Mouse (Mus musculus) left cerebral cortex, adult 11 months (tissue): ENCODE data around the gene Cubn.

Experiments
- DNase-seq: peaks from one replicate; pipeline ENCODE4 v3.0.0; 2022; ENCODE audit warnings: low spot score

The Cubn gene

DNA sequence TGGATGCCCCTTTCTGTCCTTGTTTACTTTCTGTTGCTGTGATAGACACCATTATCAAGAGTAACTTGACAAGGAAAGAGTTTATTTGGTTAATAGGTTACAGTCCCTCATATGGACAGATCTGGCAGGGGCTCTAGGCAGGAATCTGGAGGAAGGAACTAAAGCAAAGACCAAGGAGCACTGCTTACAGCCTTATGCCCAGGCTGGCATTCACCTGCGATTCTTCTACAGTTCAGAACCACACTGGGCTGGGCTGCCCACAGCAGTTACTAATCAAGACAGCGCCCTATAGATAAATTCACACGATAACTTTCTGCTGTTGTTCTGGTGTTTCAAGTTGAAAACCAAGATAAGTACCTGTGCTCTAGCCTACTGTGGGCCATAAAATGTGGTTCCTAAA, 138.8 kb downstream of the Cubn start:
- DNase-seq: no peak

DNA sequence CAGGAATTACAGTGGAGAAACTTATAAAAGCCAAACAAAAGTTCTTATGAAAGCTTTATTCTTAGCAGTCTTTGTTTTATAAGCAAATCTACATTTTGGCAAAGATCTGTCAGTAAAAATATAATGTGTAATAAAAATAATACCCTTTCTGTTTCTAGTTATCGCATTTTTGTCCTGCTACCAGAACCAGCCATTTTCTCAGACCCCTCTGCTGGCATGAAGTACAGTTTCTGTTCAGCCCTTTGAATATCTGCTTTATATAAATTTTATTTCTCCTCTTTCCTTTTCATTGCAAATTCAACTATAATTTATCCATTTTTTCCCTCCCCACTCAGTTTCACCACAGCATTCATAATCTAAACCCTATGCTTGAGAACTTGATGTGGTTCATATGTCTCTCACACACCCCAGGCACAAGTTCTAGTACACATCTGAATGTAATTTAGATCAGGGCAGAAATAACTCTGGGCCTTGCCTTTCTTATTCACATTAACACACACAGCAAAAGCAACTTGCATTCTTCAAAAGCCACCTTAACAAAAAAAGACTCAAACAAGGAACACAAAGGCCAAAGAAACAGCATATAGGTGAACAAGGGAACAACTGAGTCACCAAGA, 139.4 kb downstream of the Cubn start:
- no peak for DNase-seq

DNA sequence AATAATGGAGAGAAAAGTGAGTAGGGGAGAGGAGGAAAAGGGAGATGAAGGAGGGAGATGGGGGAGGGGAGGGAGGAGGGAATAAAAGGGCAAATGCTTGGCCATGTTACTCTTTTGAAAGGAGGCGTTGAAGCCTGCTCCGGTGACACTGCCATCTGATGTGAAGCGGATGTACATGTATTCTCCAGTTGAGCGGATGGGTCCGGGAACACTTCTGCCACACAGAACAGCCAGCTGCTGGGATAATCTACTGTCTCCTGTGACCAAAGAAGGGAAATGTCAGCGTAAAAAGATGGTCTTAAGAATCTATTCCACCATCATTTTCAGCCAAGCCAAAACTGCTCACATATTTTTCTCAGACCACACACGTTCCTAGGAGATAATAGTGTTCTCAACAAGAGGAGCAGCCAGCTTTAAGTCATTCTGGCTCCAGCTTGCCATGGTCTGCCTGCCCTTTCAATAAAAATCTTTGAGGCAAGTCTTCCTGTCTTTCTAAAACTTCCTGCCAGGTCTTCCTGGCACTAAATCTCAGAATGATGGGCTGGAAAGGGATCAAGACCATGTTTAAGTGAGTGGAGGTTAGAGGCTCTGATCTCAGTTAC, 149.2 kb downstream of the Cubn start:
- DNase-seq: no peak

DNA sequence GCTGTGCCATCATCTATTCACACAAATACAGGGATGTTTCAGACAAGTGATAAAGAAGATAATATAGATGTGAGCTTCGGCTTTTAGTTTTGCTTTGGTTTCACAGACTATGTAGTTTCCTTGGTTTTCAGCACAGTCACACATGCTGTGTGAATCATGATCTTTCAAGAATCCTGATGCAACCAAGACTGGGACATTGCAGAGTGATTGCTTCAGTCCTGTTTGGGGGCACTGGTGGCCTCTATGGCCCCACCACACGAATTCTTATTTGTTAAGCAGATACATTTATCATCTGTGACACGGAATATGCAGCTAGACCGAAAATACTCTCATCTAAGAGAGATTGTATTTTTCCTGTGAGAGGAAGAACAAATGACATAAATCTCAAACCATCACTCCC, 156.2 kb downstream of the Cubn start:
- no peak for DNase-seq

DNA sequence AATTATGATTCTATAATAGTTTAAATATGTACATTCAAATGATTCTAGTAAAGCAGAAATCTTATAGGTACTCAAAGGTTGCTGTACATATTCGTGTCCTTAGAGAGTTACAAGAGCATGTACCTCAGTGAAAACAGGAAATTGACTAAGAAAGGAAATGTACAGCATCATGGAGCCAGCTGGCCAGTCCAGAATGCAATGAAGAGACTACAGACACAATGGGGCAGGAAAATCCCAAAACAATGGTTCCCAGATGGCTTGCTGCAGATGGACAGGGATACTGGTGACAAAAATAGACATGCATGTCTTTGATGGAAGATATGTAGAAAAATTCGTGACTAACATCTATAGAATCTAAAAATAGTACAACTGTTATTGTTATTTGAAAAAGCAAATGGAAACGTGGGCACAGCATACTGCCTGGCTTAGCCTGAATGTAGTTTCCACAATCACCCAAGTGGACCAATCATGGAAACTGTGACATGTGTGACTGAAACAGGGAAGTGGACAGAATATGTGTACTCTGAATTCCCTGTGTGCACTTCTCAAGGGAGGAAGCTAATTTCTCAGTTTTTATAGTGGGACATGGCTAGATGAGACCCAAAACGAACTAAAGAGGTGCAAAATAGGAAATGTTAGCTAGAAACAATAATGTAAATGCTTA, 161.7 kb downstream of the Cubn start:
- no peak for DNase-seq

DNA sequence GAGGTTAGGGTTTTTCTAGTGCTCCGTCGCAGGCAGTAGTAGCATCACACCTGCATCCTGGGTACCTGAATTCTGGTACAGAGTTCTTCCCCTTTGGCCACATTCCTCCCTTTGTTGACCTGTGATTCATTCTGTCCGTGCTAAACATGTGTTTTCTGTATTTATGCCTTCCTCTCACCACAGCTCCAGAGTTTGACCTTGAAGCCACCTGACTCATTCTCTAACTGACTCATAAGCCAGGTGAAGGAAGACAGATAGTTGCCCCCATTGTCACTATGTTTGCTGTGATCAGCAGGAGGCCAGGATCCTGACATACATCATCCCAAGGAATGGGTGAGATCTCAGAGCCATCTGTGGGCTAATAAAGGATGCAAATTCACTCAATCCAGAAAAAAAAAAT, 188.2 kb downstream of the Cubn start:
- DNase-seq: no peak

DNA sequence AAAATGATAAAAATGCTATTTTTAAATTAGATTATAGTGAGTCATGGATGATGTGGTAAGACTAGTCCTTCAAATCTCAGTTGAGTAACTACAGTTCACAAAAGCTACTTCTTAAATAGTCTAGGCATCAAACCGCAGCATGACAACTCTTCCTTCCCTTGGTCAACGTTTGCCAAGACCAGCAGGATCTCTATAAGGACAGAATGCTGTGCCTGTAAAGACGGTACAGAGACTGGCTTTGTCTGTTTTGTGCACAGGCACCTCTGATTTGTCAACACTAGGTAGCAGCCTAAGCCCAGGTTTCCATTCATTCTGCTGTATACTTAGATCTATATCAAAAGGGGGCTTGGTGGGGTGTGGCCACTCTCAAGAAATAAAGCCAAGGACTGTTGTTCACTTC, 192.6 kb downstream of the Cubn start:
- no peak for DNase-seq

DNA sequence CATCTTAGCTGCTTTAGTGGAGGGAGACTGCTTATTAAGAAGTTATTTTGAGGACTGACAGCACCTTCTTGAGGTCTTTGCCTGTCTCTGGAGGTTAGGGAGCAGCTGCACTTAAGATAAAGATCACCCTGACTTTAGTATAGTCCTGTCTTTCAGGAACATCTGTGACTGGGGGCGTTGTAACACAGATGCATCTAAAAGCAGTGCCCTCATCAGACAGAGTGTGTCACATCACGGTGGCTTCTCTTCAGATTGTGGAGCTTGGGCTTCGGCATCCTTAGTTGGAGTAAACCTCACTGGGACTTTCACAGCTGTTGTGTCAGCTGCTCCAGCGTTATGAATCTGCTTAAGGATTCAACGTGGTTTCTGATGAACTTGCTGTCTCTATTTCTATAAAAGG, 193.9 kb downstream of the Cubn start:
- DNase-seq: no peak

DNA sequence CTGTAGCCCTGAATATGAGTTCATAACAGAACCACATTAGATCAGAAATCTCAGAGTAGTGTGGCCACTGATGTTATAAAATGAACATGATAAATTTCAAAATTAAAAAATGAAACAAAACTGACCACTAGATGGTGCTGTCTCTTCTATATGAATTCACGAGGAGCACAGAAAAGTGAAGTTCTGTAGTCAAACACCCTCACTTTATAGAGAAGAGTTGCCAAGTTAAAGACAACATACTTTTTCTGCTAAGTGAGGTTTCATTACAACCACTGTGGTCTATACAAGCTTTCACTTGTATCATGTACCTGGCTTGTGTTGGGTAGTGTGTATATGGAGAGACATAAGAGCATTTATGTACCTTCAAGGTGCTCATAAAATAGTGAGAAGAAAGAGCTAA, 201.0 kb downstream of the Cubn start:
- DNase-seq: peak; percentile 39

DNA sequence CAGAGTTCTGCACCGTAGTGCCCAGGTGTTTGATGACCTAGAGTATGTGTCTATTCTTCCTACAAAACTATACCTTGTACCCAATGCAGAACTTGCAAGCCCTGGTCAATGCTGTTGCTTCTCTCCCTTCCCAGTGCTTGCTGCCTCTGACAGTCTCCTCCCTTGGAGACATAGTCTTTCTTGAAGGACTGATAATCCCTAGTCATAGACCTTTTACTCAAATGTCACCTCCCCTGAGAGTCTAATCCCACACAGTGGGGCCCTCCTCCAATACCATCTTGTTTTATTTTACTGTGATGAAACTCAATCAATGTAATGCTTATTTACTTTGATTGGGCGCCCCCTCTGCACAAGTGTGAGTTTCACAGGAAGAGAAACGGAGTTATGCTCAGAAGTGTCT, 201.5 kb downstream of the Cubn start:
- no peak for DNase-seq

DNA sequence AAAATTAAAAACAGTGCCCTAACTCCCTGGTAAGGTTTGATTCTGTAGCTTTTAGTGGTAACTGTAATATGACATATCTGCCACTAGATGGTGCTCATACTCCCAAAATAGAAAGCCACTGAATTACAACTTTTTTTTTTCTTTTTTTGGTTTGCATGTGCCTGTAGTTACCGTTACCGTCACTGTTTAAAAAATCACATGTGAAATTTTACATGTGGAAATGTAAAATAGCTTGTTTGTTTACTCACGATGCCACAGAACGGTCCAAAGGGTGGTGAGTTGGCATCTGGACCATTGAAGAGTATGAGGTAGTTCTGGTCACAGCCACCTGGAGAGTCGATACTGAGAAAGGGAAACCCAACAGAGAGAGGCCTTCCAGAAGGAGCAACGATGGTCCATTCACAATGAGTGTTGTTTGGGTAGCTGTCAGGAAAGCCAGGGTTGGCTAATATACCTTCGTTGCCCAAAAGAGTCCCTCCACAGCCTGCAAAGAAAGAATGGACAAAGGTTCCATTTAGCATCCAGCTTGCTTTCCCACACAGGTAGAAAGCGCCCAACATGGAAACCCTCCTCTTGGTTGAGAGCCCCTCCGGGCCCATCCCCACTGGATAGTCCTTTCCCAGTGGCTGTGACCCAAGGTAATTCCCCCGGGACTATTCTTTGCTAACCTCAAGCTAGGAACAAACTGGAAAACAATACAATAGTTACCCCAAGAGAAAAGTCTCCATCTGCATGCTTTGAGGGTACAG, 213.3 kb downstream of the Cubn start:
- DNase-seq: no peak

DNA sequence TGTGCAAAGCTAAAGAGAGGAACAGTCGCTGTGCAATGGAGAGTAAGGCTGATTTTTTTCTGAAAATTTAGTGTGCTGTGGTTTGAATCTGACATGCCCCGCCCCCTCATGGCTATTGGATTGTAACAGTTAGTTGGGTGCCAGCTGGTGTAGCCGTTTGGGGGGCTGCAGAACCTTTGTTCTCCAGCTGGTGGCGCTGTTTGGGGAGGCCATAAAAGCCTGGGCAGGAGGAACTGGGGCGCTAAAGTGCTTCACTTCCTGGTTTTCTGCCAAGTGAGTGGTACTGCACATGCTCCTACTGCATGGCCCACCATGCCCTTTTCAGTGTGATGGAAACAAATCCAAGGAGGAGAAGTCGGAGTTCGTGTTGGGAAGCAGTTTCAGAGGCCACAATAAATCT, 215.7 kb downstream of the Cubn start:
- no peak for DNase-seq

DNA sequence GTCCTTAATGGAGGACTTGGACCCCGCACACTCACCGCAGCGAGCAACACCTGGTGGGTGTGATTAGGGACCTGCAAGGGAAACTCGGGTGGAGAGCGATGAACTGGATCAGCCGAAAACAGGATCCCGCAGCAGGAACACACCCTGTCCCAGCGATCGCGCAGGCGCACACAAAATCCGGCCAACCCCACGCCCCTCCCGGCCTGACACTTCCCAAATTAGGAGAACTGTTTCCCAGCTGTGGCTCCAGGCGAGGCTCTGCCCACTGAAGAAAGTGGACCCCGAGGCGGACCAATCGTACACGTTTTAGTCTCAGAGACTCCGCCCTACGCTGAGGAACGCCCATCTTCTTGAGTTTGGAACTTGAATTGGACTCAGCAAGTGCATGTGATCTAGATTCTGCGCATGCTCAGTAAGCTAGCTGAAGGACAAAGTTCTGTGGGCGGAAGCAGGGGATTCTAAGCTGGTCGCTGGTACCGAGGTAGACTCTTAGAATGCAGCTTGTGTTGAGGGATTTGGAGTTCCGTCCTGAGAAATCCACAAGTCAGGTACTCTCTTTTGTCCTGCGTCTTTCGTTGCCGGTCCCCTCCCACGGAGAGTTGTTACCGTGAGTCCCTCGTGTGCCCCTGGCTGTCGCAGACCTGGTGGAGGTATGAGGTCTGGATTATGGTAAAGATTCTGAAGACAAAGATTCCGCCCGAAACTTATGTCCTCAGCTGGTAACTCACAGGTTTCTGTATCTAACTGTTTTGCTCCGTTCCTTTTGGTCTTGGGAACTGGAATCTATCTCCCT, 220.3 kb downstream of the Cubn start, which contains the start of gene Rsu1:
Rsu1 (minus strand) TSS at position 251 of the 793 bp plus-strand sequence.
- peak; percentile 98 for DNase-seq

DNA sequence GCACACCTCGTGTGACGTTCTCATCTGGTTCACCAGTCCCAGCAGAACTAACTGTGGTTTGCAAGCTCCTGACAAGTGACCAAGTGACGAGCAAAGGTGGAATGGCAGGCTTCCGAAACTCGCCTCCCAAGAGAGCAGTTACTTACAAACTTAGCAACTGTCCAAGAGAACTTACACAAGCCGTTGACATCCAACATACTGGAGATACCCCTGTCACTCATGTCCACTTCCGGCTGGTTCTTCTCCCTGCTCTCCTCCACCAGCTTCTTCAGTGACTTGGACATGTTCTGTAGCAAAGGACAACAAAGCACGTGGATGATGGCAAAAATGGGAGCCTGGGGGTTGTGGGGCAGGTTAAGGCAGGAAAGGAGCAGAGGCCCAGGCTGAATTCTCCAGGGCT, 220.9 kb downstream of the Cubn start:
- peak; percentile 10 for DNase-seq

DNA sequence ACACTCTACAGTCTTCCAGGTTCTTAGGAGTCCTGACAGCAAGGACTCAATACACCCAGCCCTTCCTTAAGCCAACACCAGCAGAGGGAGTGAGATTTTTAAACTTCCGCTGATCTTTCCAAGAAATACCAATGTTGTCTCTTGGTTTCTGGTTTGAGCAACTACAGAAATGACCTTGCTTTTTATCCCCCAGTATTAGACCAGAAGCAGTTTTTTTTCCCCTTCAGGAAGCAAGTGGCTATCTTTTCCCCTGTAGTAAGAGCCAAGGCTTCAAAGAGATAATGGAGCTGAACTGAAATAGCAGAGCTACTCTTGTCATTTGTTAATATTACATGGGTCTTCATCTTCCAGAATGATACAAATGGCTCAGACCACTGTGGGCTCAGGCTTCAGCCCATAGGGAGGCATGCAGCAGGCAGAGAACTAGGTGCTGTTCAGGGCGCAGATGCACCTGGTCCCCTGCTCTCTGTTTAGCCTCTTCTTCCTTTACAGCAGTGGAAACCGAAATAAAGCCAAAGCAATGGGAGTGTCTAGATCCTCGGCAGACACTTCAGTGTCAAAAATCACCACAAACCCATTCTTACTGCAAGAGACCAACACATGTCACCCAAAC, 222.8 kb downstream of the Cubn start:
- no peak for DNase-seq

DNA sequence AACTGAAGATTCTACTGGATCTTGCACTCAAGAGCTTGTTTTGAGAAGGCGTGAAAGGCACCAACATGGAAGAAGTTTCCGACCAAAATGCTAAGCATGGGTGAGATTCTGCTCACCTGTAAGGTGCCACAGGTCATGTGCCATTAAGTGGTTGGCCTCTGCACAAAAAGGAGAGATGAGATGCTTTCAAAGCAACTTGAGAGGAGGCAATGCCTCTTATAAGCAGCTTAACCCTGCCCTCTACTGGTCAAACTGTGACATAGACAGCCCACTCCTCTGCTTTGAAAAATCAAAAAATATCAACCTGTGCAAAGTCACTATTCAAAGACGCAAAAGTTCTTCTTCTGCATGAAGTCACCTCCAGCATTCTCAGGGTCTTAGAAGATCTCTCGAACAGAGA, 226.7 kb downstream of the Cubn start:
- no peak for DNase-seq

DNA sequence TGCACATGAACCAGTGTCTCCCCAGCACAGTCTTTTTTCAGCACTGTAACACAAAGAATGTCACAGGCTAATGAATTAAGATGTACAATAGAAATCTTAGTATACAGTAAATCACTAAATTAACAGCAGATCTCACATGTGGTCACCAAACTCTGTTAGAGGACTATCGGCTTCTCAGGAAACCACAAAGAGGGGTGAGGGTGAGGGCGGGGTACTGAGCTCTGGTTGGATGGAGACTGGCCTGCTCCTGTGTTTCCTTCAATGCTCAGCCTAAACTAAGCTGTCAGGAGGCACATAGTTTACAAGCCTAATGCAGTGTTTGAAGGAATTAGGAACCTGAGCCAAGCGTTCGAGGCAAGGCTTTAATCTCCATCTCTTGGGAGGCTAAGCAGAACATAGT, 228.5 kb downstream of the Cubn start:
- DNase-seq: no peak

DNA sequence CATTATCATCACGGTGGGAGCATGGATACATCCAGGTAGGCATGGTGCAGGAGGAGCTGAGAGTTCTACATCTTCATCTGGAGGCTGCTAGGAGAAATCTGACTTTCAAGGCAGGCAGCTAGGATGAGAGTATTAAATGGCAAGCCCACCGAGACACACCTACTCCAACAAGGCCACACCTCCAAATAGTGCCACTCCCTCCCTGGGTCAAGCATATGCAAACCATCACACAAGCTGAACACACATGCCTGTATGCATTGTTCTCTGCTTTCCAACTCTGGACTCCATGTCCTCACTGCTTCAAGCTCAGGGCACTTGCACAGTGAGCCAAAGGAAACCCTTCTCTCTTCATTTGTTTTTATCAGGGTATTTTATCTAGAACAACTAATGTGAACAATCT, 233.0 kb downstream of the Cubn start:
- DNase-seq: no peak

DNA sequence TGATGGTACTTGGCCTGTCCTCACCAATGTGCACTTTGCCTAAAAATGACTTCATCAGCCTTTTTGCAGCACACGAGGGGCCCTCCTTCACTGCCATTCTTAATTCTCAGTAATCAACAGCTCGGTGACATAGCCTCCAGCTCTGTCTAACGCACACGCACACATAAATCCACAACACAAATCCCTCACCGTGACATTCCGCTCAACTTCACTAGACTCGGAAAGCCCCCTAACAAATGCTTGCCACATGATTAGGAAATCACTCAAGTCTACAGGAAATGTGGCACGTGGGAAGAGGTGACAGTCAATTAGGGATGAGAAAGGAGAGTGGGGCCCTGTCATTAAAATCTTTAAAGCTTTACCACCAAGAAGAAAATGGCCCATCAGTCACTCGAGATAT, 250.9 kb downstream of the Cubn start:
- no peak for DNase-seq

DNA sequence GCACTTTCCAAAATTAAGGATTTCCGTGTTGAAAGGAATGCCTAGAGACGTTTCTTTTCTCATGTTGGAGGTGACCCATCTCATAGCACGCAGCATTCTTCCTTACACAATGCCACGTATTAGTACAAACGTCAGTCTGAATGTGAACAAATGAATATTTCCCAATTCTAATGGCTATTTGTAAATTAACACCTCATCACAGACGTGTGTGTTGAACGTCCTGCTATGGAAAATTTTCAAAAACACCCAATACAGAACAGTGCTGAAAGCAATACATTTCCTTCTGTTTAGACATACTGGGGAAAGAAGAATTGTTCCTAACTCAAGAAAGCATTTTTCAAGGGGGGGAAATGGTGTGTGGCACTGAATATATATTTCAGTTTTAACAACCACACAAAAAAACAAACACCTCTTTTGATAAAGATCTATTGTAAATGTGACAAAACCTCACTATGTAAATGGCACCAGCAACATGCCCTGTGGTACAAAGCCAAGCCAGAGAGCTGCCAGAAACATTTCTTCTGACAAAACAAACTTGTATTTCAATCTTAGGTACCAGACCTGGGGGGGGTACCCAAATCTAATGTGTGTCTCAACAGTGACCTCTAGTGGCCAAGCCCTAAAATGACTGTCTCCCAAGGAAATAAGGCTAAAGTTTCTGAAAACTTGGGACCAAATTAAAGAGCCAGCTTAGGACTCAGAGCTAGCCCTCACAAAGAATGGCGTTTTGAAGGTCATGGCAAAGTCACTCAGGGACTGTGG, 254.3 kb downstream of the Cubn start:
- DNase-seq: peak; percentile 16

DNA sequence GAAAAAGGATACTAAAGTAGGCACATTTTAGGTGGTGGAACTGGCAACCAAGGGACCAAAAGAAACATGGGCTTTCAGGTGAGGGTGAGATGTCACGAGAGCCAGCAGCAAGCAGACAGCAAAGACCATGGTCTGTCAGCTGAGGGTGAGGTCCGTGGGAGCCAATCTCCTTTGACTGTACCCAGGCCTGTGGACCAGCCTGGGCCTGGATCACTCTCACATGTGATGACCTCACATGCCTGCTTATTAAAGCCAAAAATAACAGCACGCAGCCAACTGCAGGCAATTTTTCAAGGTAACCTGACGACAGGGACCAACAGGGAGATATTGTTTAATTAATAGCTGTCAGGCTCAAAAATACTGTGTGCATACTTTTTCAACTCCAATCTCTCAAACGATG, 255.9 kb downstream of the Cubn start:
- no peak for DNase-seq
